Mouse (Mus musculus) layer of hippocampus, adult 18-20 months (tissue): Measurements from ENCODE around the gene Scube3. TPM values are rescaled to one million over a fixed set of nuclear protein-coding genes. Genes with fewer than 3 reads are reported as not detected.

ENCODE experiments used
- DNase-seq, 2 experiments: peaks; one replicate each; pipeline ENCODE4 v3.0.0; 2022; ENCODE audit warnings: low spot score in 2 of 2
- long read RNA-seq: library from polyadenylated mRNA; stranded (forward); transcript quantifications from one replicate; pipeline ENCODE4 v2.0.0, GENCODE M21; 2021
- total RNA-seq, 2 experiments: library from RNA; stranded (reverse); gene quantifications; 2 replicates each; pipeline ENCODE4 v1.2.3; 2021

The Scube3 gene
- 1 to 10 TPM; 1.3 to 1.9 TPM for total RNA-seq
- long read RNA-seq, partial matches to known transcripts, result 0 of 2 reads
- long read RNA-seq, other reads (novel, unspliced or antisense), result 0 of 2 reads

GRCm38 (mm10) chr17:28141771-28142699 is at the start of gene Scube3:
Scube3 (plus strand) TSS chr17:28142141.
- no peak for DNase-seq

GRCm38 (mm10) chr17:28092297-28092696 is 49.6 kb upstream of the Scube3 start:
- DNase-seq, result no peak

GRCm38 (mm10) chr17:28093837-28094236 is 48.1 kb upstream of the Scube3 start:
- DNase-seq, result no peak

- no peak for DNase-seq
These were observed 45.5 kb upstream of the Scube3 start for GRCm38 (mm10) chr17:28096418-28096817.

GRCm38 (mm10) chr17:28097308-28097707 is 44.6 kb upstream of the Scube3 start:
- DNase-seq, result no peak

GRCm38 (mm10) chr17:28099086-28099485 is 42.9 kb upstream of the Scube3 start:
- no peak for DNase-seq

- no peak for DNase-seq
These were observed 41.3 kb upstream of the Scube3 start for GRCm38 (mm10) chr17:28100669-28101068.

- no peak for DNase-seq
These were observed 40.6 kb upstream of the Scube3 start for GRCm38 (mm10) chr17:28101284-28101887.

GRCm38 (mm10) chr17:28101902-28102319 is 40.0 kb upstream of the Scube3 start:
- no peak for DNase-seq

- DNase-seq, result no peak
These were observed 37.5 kb upstream of the Scube3 start for GRCm38 (mm10) chr17:28104416-28104815.

- no peak for DNase-seq
These were observed 35.6 kb upstream of the Scube3 start for GRCm38 (mm10) chr17:28106352-28106751.

GRCm38 (mm10) chr17:28107275-28107674 is 34.7 kb upstream of the Scube3 start:
- DNase-seq, result no peak

GRCm38 (mm10) chr17:28112266-28112665 is 29.7 kb upstream of the Scube3 start:
- DNase-seq, result no peak

- no peak for DNase-seq
These were observed 25.6 kb upstream of the Scube3 start for GRCm38 (mm10) chr17:28116335-28116734.

- no peak for DNase-seq
These were observed 24.3 kb upstream of the Scube3 start for GRCm38 (mm10) chr17:28117451-28118209.

- DNase-seq, result no peak
These were observed 21.5 kb upstream of the Scube3 start for GRCm38 (mm10) chr17:28120460-28120859.

GRCm38 (mm10) chr17:28122949-28123348 is 19.0 kb upstream of the Scube3 start:
- no peak for DNase-seq

- DNase-seq, result no peak
These were observed 18.3 kb upstream of the Scube3 start for GRCm38 (mm10) chr17:28123627-28124026.

GRCm38 (mm10) chr17:28124368-28124767 is 17.6 kb upstream of the Scube3 start:
- no peak for DNase-seq

- no peak for DNase-seq
These were observed 12.1 kb upstream of the Scube3 start for GRCm38 (mm10) chr17:28129796-28130195.

- no peak for DNase-seq
These were observed 11.4 kb upstream of the Scube3 start for GRCm38 (mm10) chr17:28130391-28131125.
